ENCODE assay signal across 18 mouse cellular contexts in genomic region chr9:65645984-65646383, GRCm38 (mm10). TPM values are rescaled to one million over a fixed set of nuclear protein-coding genes. Genes with fewer than 3 reads are reported as not detected.
DNase-seq lines count a peak whose midpoint lies in the region; ATAC-seq and TF ChIP-seq lines count a peak whose summit lies in the region.
"Had no signal": no experiment of that assay in that cellular context is flagged by ENCODE, and none has a peak within 500 bp of the region (broad histone marks: within the 10 kb centered on the region; RNA-seq: fewer than 3 reads in every experiment).

No protein-coding gene starts in this region.

- TF ChIP-seq POLR2A in myocyte (IDR thresholded peaks at IDR 0.05; ENCODE audit: insufficient read length, low read depth) = no peak

- no peak overlapping the region for H3K4me2 ChIP-seq in limb, embryonic 12.5 days
- H3K4me2 ChIP-seq in heart, embryonic 15.5 days = peak overlapping the region; percentile 44
- H3K4me2 ChIP-seq in myocyte (ENCODE audit: low read depth) = no peak overlapping the region
- H3K4me2 ChIP-seq: forebrain, embryonic 15.5 days; hindbrain, embryonic 15.5 days; midbrain, embryonic 15.5 days; neural tube, embryonic 13.5 days had no signal

- 50% methylated on average over 3 of the region's 3 CpGs for WGBS in limb, embryonic 12.5 days
- WGBS in limb, embryonic 10.5 days = 49% methylated on average over 3 of the region's 3 CpGs
- 11% methylated on average over 3 of the region's 3 CpGs for WGBS in heart, embryonic 15.5 days

- peak; percentile 41 to 63 for DNase-seq in heart, adult 18-20 months
- DNase-seq in heart, postnatal 25 days (ENCODE audit: low spot score) = no peak
- no peak for DNase-seq in limb, embryonic 10.5 days (ENCODE audit: low spot score)
- DNase-seq in left cerebral cortex, postnatal 36 days (ENCODE audit: low spot score in 2 of 2) = no peak
- DNase-seq in thymus, adult 18-20 months = no peak
- DNase-seq: B cell, adult 2 months; cerebellum, adult 18-20 months; gastrocnemius, postnatal 36 days; left cerebral cortex, postnatal 4 days had no signal

- H3K9me3 ChIP-seq in limb, embryonic 12.5 days = no peaks in the 10 kb centered on the region
- H3K9me3 ChIP-seq in limb, embryonic 10.5 days (replicated peaks) = no peaks in the 10 kb centered on the region
- no peaks in the 10 kb centered on the region for H3K9me3 ChIP-seq in heart, embryonic 15.5 days (replicated peaks)
- H3K9me3 ChIP-seq: forebrain, embryonic 15.5 days; hindbrain, embryonic 15.5 days; midbrain, embryonic 15.5 days; neural tube, embryonic 13.5 days had no signal

- H3K27me3 ChIP-seq in limb, embryonic 12.5 days = no peaks in the 10 kb centered on the region
- H3K27me3 ChIP-seq in limb, embryonic 10.5 days (ENCODE audit: low read depth, poor library complexity, severe bottlenecking) = no peaks in the 10 kb centered on the region
- no peaks in the 10 kb centered on the region for H3K27me3 ChIP-seq in heart, embryonic 15.5 days
- no peaks in the 10 kb centered on the region for H3K27me3 ChIP-seq in myocyte (ENCODE audit: control insufficient read depth, insufficient read depth, insufficient read length)
- H3K27me3 ChIP-seq: forebrain, embryonic 15.5 days; hindbrain, embryonic 15.5 days; midbrain, embryonic 15.5 days; neural tube, embryonic 13.5 days had no signal

- peaks cover 87% of the 10 kb centered on the region for H3K79me2 ChIP-seq in myocyte (ENCODE audit: control insufficient read depth, insufficient read depth)

- H3ac ChIP-seq in myocyte (ENCODE audit: control insufficient read depth, insufficient read length) = no peak overlapping the region

- H3K4me1 ChIP-seq in limb, embryonic 12.5 days (replicated peaks) = peaks cover 25% of the 10 kb centered on the region
- peaks cover 22% of the 10 kb centered on the region for H3K4me1 ChIP-seq in limb, embryonic 10.5 days
- H3K4me1 ChIP-seq in heart, embryonic 15.5 days (replicated peaks) = peaks cover 68% of the 10 kb centered on the region
- H3K4me1 ChIP-seq: forebrain, embryonic 15.5 days; hindbrain, embryonic 15.5 days; midbrain, embryonic 15.5 days had no signal

- H3K4me3 ChIP-seq in limb, embryonic 12.5 days (replicated peaks) = no peak overlapping the region
- no peak overlapping the region for H3K4me3 ChIP-seq in limb, embryonic 10.5 days
- no peak overlapping the region for H3K4me3 ChIP-seq in heart, embryonic 15.5 days
- H3K4me3 ChIP-seq in myocyte = peak overlapping the region; percentile 1
- H3K4me3 ChIP-seq: forebrain, embryonic 15.5 days; hindbrain, embryonic 15.5 days; midbrain, embryonic 15.5 days; neural tube, embryonic 13.5 days had no signal

- H3K9ac ChIP-seq in limb, embryonic 12.5 days (replicated peaks) = no peak overlapping the region
- no peak overlapping the region for H3K9ac ChIP-seq in heart, embryonic 15.5 days
- H3K9ac ChIP-seq: forebrain, embryonic 15.5 days; hindbrain, embryonic 15.5 days; midbrain, embryonic 15.5 days; neural tube, embryonic 13.5 days had no signal

- peak overlapping the region; percentile 19; the same call in 1 of the 2 replicates for H3K27ac ChIP-seq in limb, embryonic 12.5 days
- no peak overlapping the region for H3K27ac ChIP-seq in limb, embryonic 10.5 days
- H3K27ac ChIP-seq in heart, embryonic 15.5 days = peak overlapping the region; percentile 94
- H3K27ac ChIP-seq: forebrain, embryonic 15.5 days; hindbrain, embryonic 15.5 days; macrophage; midbrain, embryonic 15.5 days; neural tube, embryonic 13.5 days had no signal

- no peaks in the 10 kb centered on the region for H3K36me3 ChIP-seq in limb, embryonic 12.5 days
- no peaks in the 10 kb centered on the region for H3K36me3 ChIP-seq in limb, embryonic 10.5 days
- H3K36me3 ChIP-seq in heart, embryonic 15.5 days = no peaks in the 10 kb centered on the region
- H3K36me3 ChIP-seq in myocyte (ENCODE audit: control insufficient read depth, insufficient read depth) = no peaks in the 10 kb centered on the region
- H3K36me3 ChIP-seq: forebrain, embryonic 15.5 days; hindbrain, embryonic 15.5 days; midbrain, embryonic 15.5 days; neural tube, embryonic 13.5 days had no signal

- no peak for ATAC-seq in limb, embryonic 12.5 days (ENCODE audit: insufficient number of reproducible peaks, insufficient read depth, low FRiP score, low TSS enrichment, low read depth)
- peak; percentile 69 for ATAC-seq in heart, embryonic 15.5 days (replicated peaks; ENCODE audit: insufficient number of reproducible peaks, insufficient read depth, low FRiP score, low read depth)
- ATAC-seq: forebrain, embryonic 15.5 days; midbrain, embryonic 15.5 days had no signal

- intact Hi-C loops in heart, postnatal 25 days (cut with DNase I) = loop anchor here (2.0 kb wide), 1 partner anchor 15 kb away; no protein-coding TSS in a partner anchor
- intact Hi-C loops in left cerebral cortex, postnatal 36 days (cut with DNase I) = loop anchor here (5.0 kb wide), 1 partner anchor 39 kb away; no protein-coding TSS in a partner anchor

TF ChIP-seq in myocyte, 11 proteins besides CTCF, POLR2A, EP300 and RAD21:
- TF ChIP-seq CEBPB (IDR thresholded peaks at IDR 0.05; ENCODE audit: insufficient read depth, poor library complexity, severe bottlenecking) (no peak), MYOD1 (IDR thresholded peaks at IDR 0.05; ENCODE audit: control insufficient read depth in 1 of 3, insufficient read length in 2 of 3, low read depth in 2 of 3) (no peak), MAX (IDR thresholded peaks at IDR 0.05; ENCODE audit: low read depth) (no peak), MYOG (IDR thresholded peaks at IDR 0.05; ENCODE audit: control insufficient read depth in 1 of 3, insufficient read depth in 1 of 3, insufficient read length in 2 of 3, low read depth in 2 of 3) (no peak), TCF12 (IDR thresholded peaks at IDR 0.05; ENCODE audit: insufficient read depth, poor library complexity, severe bottlenecking) (no peak), TCF3 (IDR thresholded peaks at IDR 0.05; ENCODE audit: insufficient read length, low read depth) (no peak), E2F4 (IDR thresholded peaks at IDR 0.05; ENCODE audit: insufficient read depth) (no peak), USF1 (IDR thresholded peaks at IDR 0.05; ENCODE audit: low read depth) (no peak), POLR2AphosphoS2 (IDR thresholded peaks at IDR 0.05; ENCODE audit: insufficient read length, low read depth) (no peak), REST (IDR thresholded peaks at IDR 0.05; ENCODE audit: insufficient read depth, insufficient read length) (no peak), SRF (IDR thresholded peaks at IDR 0.05; ENCODE audit: control insufficient read depth, insufficient read length, low read depth) (no peak)

RNA-seq across cellular contexts. Expression of gene Rbpms2, which starts 16.5 kb away (rescaled TPM):
- 10 to 100 TPM; 29.7 to 30.8 TPM for total RNA-seq in heart, adult 18-20 months (2021)
- 10 to 100 TPM; 37.1 to 39.3 TPM for total RNA-seq in heart, postnatal 25 days (2021)
- polyA plus RNA-seq in limb, embryonic 12.5 days (2016; fragmentation: Nextera tagmentation; extraction: Ambion mirVana) = 16.4 and 18.3 TPM in 2 replicates
- polyA plus RNA-seq in limb, embryonic 10.5 days (2016; fragmentation: Nextera tagmentation; extraction: Ambion mirVana) = 33.5 and 40.4 TPM in 2 replicates
- 90.2 and 98.2 TPM in 2 replicates for polyA plus RNA-seq in heart, embryonic 15.5 days (2015; fragmentation: Nextera tagmentation; extraction: Ambion mirVana)
- polyA plus RNA-seq in myocyte (2012; fragmentation: generic; extraction: Trizol) = 32.1 TPM
- total RNA-seq in left cerebral cortex, postnatal 36 days (2021) = 1 to 10 TPM; 1.8 to 2.9 TPM

RNA-seq across cellular contexts. Expression of gene Oaz2, which starts 21.8 kb away (rescaled TPM):
- 100 to 1,000 TPM; 201 to 238 TPM for total RNA-seq in heart, adult 18-20 months (2021)
- total RNA-seq in heart, postnatal 25 days (2021) = 100 to 1,000 TPM; 249 to 259 TPM
- polyA plus RNA-seq in limb, embryonic 12.5 days (2016; fragmentation: Nextera tagmentation; extraction: Ambion mirVana) = 294 and 296 TPM in 2 replicates
- polyA plus RNA-seq in limb, embryonic 10.5 days (2016; fragmentation: Nextera tagmentation; extraction: Ambion mirVana) = 267 and 319 TPM in 2 replicates
- 258 and 293 TPM in 2 replicates for polyA plus RNA-seq in heart, embryonic 15.5 days (2015; fragmentation: Nextera tagmentation; extraction: Ambion mirVana)
- 140 TPM for polyA plus RNA-seq in myocyte (2012; fragmentation: generic; extraction: Trizol)
- total RNA-seq in left cerebral cortex, postnatal 36 days (2021) = 100 to 1,000 TPM; 228 to 236 TPM

RNA-seq across cellular contexts. Expression of gene Pif1, which starts 59.0 kb away (rescaled TPM):
- total RNA-seq in heart, adult 18-20 months (2021) = not detected
- total RNA-seq in heart, postnatal 25 days (2021) = not detected
- polyA plus RNA-seq in limb, embryonic 12.5 days (2016; fragmentation: Nextera tagmentation; extraction: Ambion mirVana) = 21.7 and 22.8 TPM in 2 replicates
- 24.5 and 26.7 TPM in 2 replicates for polyA plus RNA-seq in limb, embryonic 10.5 days (2016; fragmentation: Nextera tagmentation; extraction: Ambion mirVana)
- 9.8 and 12.8 TPM in 2 replicates for polyA plus RNA-seq in heart, embryonic 15.5 days (2015; fragmentation: Nextera tagmentation; extraction: Ambion mirVana)
- 6.9 TPM for polyA plus RNA-seq in myocyte (2012; fragmentation: generic; extraction: Trizol)
- under 1 TPM; 0.39 to 0.50 TPM for total RNA-seq in left cerebral cortex, postnatal 36 days (2021)
- total RNA-seq: adrenal gland, adult 18-20 months had no signal

Comparison
In these comparisons a context has a peak if more than half of its experiments do, and no peak if none do; other contexts are left out.
1. DNase-seq: peak in heart, adult 18-20 months (2 of 2); none in heart, postnatal 25 days (single experiment), limb, embryonic 10.5 days (single experiment), left cerebral cortex, postnatal 36 days (0 of 2) and thymus, adult 18-20 months (0 of 2).